Mouse (Mus musculus): Measurements from ENCODE around the gene AI182371. TPM values are rescaled to one million over a fixed set of nuclear protein-coding genes. Genes with fewer than 3 reads are reported as not detected.

The AI182371 gene
- polyA plus RNA-seq, 1 experiment from 2014 or later, result 0.46 TPM

GRCm38 (mm10) chr2:35058325-35058724 is 43.0 kb downstream of the AI182371 start:
- Histone ChIP-seq H3K4me1 (ENCODE audit: insufficient read depth, low read length) (no peaks in the 10 kb centered on the region), H3K27ac (ENCODE audit: low read length) (no peak overlapping the region), H3K9me3 (ENCODE audit: low read length) (no peaks in the 10 kb centered on the region), H3K4me2 (replicated peaks; ENCODE audit: low read depth, low read length) (no peak overlapping the region), H3K4me3 (ENCODE audit: low read length) (no peak overlapping the region), H3K27me3 (ENCODE audit: insufficient read depth, low read length) (no peaks in the 10 kb centered on the region), H3K36me3 (ENCODE audit: insufficient read depth, low read length) (no peaks in the 10 kb centered on the region), H3K9ac (replicated peaks; ENCODE audit: low read length) (no peak overlapping the region)
- no peak for ATAC-seq (ENCODE audit: low FRiP score, low TSS enrichment)
- 85% methylated on average over 2 of the region's 2 CpGs for WGBS

GRCm38 (mm10) chr2:35057243-35057642 is 44.1 kb downstream of the AI182371 start:
- Histone ChIP-seq H3K27ac (ENCODE audit: low read length) (no peak overlapping the region), H3K4me3 (ENCODE audit: low read length) (no peak overlapping the region), H3K9me3 (ENCODE audit: low read length) (no peaks in the 10 kb centered on the region), H3K36me3 (ENCODE audit: insufficient read depth, low read length) (no peaks in the 10 kb centered on the region), H3K9ac (replicated peaks; ENCODE audit: low read length) (no peak overlapping the region), H3K27me3 (ENCODE audit: insufficient read depth, low read length) (no peaks in the 10 kb centered on the region), H3K4me2 (replicated peaks; ENCODE audit: low read depth, low read length) (no peak overlapping the region), H3K4me1 (ENCODE audit: insufficient read depth, low read length) (no peaks in the 10 kb centered on the region)
- 89% methylated on average over 11 of the region's 11 CpGs for WGBS
- ATAC-seq (ENCODE audit: low FRiP score, low TSS enrichment), result no peak

GRCm38 (mm10) chr2:35048851-35049250 is 52.5 kb downstream of the AI182371 start:
- H3K9ac ChIP-seq (replicated peaks; ENCODE audit: low read length), result no peak overlapping the region
- no peak overlapping the region for H3K4me3 ChIP-seq (ENCODE audit: low read length)
- H3K27me3 ChIP-seq (ENCODE audit: insufficient read depth, low read length), result no peaks in the 10 kb centered on the region
- WGBS, result 41% methylated on average over 5 of the region's 5 CpGs
- H3K36me3 ChIP-seq (ENCODE audit: insufficient read depth, low read length), result no peaks in the 10 kb centered on the region
- no peaks in the 10 kb centered on the region for H3K9me3 ChIP-seq (ENCODE audit: low read length)
- no peak overlapping the region for H3K27ac ChIP-seq (ENCODE audit: low read length)
- no peak overlapping the region for H3K4me2 ChIP-seq (replicated peaks; ENCODE audit: low read depth, low read length)
- no peaks in the 10 kb centered on the region for H3K4me1 ChIP-seq (ENCODE audit: insufficient read depth, low read length)
- no peak for ATAC-seq (ENCODE audit: low FRiP score, low TSS enrichment)

- H3K4me3 ChIP-seq (ENCODE audit: low read length), result no peak overlapping the region
- H3K9me3 ChIP-seq (ENCODE audit: low read length), result peaks cover 6% of the 10 kb centered on the region
- no peaks in the 10 kb centered on the region for H3K4me1 ChIP-seq (ENCODE audit: insufficient read depth, low read length)
- H3K9ac ChIP-seq (replicated peaks; ENCODE audit: low read length), result no peak overlapping the region
- H3K27ac ChIP-seq (ENCODE audit: low read length), result no peak overlapping the region
- ATAC-seq (ENCODE audit: low FRiP score, low TSS enrichment), result no peak
- no peaks in the 10 kb centered on the region for H3K27me3 ChIP-seq (ENCODE audit: insufficient read depth, low read length)
- no peak overlapping the region for H3K4me2 ChIP-seq (replicated peaks; ENCODE audit: low read depth, low read length)
- 74% methylated on average over 2 of the region's 2 CpGs for WGBS
- no peaks in the 10 kb centered on the region for H3K36me3 ChIP-seq (ENCODE audit: insufficient read depth, low read length)
Observed at GRCm38 (mm10) chr2:35044956-35045355, 56.4 kb downstream of the AI182371 start.

- ATAC-seq (ENCODE audit: low FRiP score, low TSS enrichment), result no peak
- WGBS, result 91% methylated on average over 9 of the region's 9 CpGs
Observed at GRCm38 (mm10) chr2:35038580-35039375, 62.6 kb downstream of the AI182371 start.

More at GRCm38 (mm10) chr2:35038580-35039375, 62.6 kb downstream of the AI182371 start:
- Histone ChIP-seq H3K4me2 (replicated peaks; ENCODE audit: low read depth, low read length) (no peak overlapping the region), H3K36me3 (ENCODE audit: insufficient read depth, low read length) (no peaks in the 10 kb centered on the region), H3K27me3 (ENCODE audit: insufficient read depth, low read length) (no peaks in the 10 kb centered on the region), H3K9me3 (ENCODE audit: low read length) (peaks cover 6% of the 10 kb centered on the region), H3K4me3 (ENCODE audit: low read length) (no peak overlapping the region), H3K27ac (ENCODE audit: low read length) (no peak overlapping the region), H3K4me1 (ENCODE audit: insufficient read depth, low read length) (no peaks in the 10 kb centered on the region), H3K9ac (replicated peaks; ENCODE audit: low read length) (no peak overlapping the region)

Other genes starting within 250 kb of the AI182371 start
- gene Cutal, start 227.1 kb downstream of the AI182371 start, polyA plus RNA-seq (2015; fragmentation: Nextera tagmentation; extraction: Ambion mirVana), result 13.2 and 13.6 TPM in 2 replicates
- gene Psmd5, start 226.6 kb downstream of the AI182371 start, polyA plus RNA-seq (2015; fragmentation: Nextera tagmentation; extraction: Ambion mirVana), result 130 and 140 TPM in 2 replicates
- 21.4 and 22.2 TPM in 2 replicates for gene Phf19, start 187.5 kb downstream of the AI182371 start, polyA plus RNA-seq (2015; fragmentation: Nextera tagmentation; extraction: Ambion mirVana)
- 30.3 and 33.2 TPM in 2 replicates for gene Traf1, start 139.8 kb downstream of the AI182371 start, polyA plus RNA-seq (2015; fragmentation: Nextera tagmentation; extraction: Ambion mirVana)
- 0.37 and 0.45 TPM in 2 replicates for gene Hc, start 40.1 kb downstream of the AI182371 start, polyA plus RNA-seq (2015; fragmentation: Nextera tagmentation; extraction: Ambion mirVana)
- 21.2 and 25.2 TPM in 2 replicates for gene Cntrl, start 7.9 kb upstream of the AI182371 start, polyA plus RNA-seq (2015; fragmentation: Nextera tagmentation; extraction: Ambion mirVana)
- 309 and 365 TPM in 2 replicates for gene Rab14, start 99.6 kb upstream of the AI182371 start, polyA plus RNA-seq (2015; fragmentation: Nextera tagmentation; extraction: Ambion mirVana)
- 149 and 165 TPM in 2 replicates for gene Gsn, start 154.8 kb upstream of the AI182371 start, polyA plus RNA-seq (2015; fragmentation: Nextera tagmentation; extraction: Ambion mirVana)
- gene Stom, start 235.4 kb upstream of the AI182371 start, polyA plus RNA-seq (2015; fragmentation: Nextera tagmentation; extraction: Ambion mirVana), result 36.9 and 40.4 TPM in 2 replicates